Mouse (Mus musculus): ENCODE measurements around the gene Kif13a. TPM values are rescaled to one million over a fixed set of nuclear protein-coding genes. Genes with fewer than 3 reads are reported as not detected.

Kif13a gene
- total and polyA plus RNA-seq, 3 experiments = 1.2 to 1.7 TPM; not detected in 1

GRCm38 (mm10) chr13:46858143-46858834, 71.4 kb downstream of the Kif13a start:
- TF ChIP-seq ETS1 (IDR thresholded peaks at IDR 0.05; ENCODE audit: low read depth, low read length) (no peak), MXI1 (IDR thresholded peaks at IDR 0.05; ENCODE audit: low read depth, low read length) (no peak), CHD2 (IDR thresholded peaks at IDR 0.05; ENCODE audit: low read length) (no peak), CTCF (IDR thresholded peaks at IDR 0.05 in 2 of 3, conservative IDR thresholded peaks at IDR 0.05 in 1 of 3; ENCODE audit: control insufficient read depth in 1 of 3, insufficient read depth in 1 of 3, low read depth in 2 of 3, low read length in 3 of 3, poor library complexity in 1 of 3, severe bottlenecking in 1 of 3) (no peak), SMC3 (IDR thresholded peaks at IDR 0.05; ENCODE audit: low read depth, low read length) (no peak), MEF2A (IDR thresholded peaks at IDR 0.05; ENCODE audit: extremely low read depth, insufficient replicate concordance, low read depth, low read length, poor library complexity, severe bottlenecking) (no peak), RAD21 (IDR thresholded peaks at IDR 0.05; ENCODE audit: low read depth, low read length) (no peak), ELF1 (IDR thresholded peaks at IDR 0.05; ENCODE audit: low read depth, low read length) (no peak), NELFE (IDR thresholded peaks at IDR 0.05; ENCODE audit: low read depth, low read length) (no peak), UBTF (IDR thresholded peaks at IDR 0.05; ENCODE audit: borderline replicate concordance, insufficient read depth, low read depth, low read length) (no peak)
- Histone ChIP-seq H3K79me2 (ENCODE audit: control insufficient read depth, insufficient read depth, low read length, poor library complexity) (no peaks in the 10 kb centered on the region), H3K36me3 (ENCODE audit: control insufficient read depth in 1 of 2, insufficient read depth in 2 of 2, low read length in 2 of 2) (peaks cover 0 to 9% of the 10 kb centered on the region in 2 experiments; a peak in 2 of 4 replicates), H3K9ac (ENCODE audit: control insufficient read depth, low read depth, low read length, poor library complexity, severe bottlenecking) (no peak overlapping the region), H3K27ac (ENCODE audit: control insufficient read depth, low read depth, low read length) (no peak overlapping the region), H3K4me1 (ENCODE audit: control insufficient read depth in 1 of 2, insufficient read depth in 2 of 2, low read length in 2 of 2) (peaks cover under 1 to 14% of the 10 kb centered on the region in 2 experiments; a peak in 2 of 4 replicates), H3K9me3 (replicated peaks; ENCODE audit: insufficient read depth, low read length) (no peaks in the 10 kb centered on the region), H3K27me3 (ENCODE audit: control insufficient read depth in 1 of 2, insufficient read depth in 2 of 2, low read length in 2 of 2) (no peaks in the 10 kb centered on the region; a peak in 1 of 4 replicates), H3K4me3 (ENCODE audit: control insufficient read depth in 1 of 2, insufficient read depth in 1 of 2, low read depth in 2 of 2, low read length in 2 of 2) (no peak overlapping the region)
- no peak for DNase-seq (ENCODE audit: low read depth, low spot score)

- Histone ChIP-seq H3K4me1 (ENCODE audit: control insufficient read depth in 1 of 2, insufficient read depth in 2 of 2, low read length in 2 of 2) (peaks cover 0 to 2% of the 10 kb centered on the region in 2 experiments; a peak in 2 of 4 replicates), H3K27me3 (ENCODE audit: control insufficient read depth in 1 of 2, insufficient read depth in 2 of 2, low read length in 2 of 2) (no peaks in the 10 kb centered on the region; a peak in 1 of 4 replicates), H3K79me2 (ENCODE audit: control insufficient read depth, insufficient read depth, low read length, poor library complexity) (no peaks in the 10 kb centered on the region), H3K4me3 (ENCODE audit: control insufficient read depth in 1 of 2, insufficient read depth in 1 of 2, low read depth in 2 of 2, low read length in 2 of 2) (no peak overlapping the region), H3K9me3 (replicated peaks; ENCODE audit: insufficient read depth, low read length) (no peaks in the 10 kb centered on the region), H3K36me3 (ENCODE audit: control insufficient read depth in 1 of 2, insufficient read depth in 2 of 2, low read length in 2 of 2) (no peaks in the 10 kb centered on the region; a peak in 1 of 4 replicates), H3K27ac (ENCODE audit: control insufficient read depth, low read depth, low read length) (no peak overlapping the region), H3K9ac (ENCODE audit: control insufficient read depth, low read depth, low read length, poor library complexity, severe bottlenecking) (no peak overlapping the region)
- no peak for TF ChIP-seq MXI1 (IDR thresholded peaks at IDR 0.05; ENCODE audit: low read depth, low read length)
- no peak for TF ChIP-seq ZNF384 (IDR thresholded peaks at IDR 0.05; ENCODE audit: low read depth, low read length)
- no peak for TF ChIP-seq HCFC1 (IDR thresholded peaks at IDR 0.05; ENCODE audit: low read depth, low read length)
- TF ChIP-seq RAD21 (IDR thresholded peaks at IDR 0.05; ENCODE audit: low read depth, low read length) = no peak
- TF ChIP-seq CHD2 (IDR thresholded peaks at IDR 0.05; ENCODE audit: low read length) = no peak
- no peak for TF ChIP-seq ELF1 (IDR thresholded peaks at IDR 0.05; ENCODE audit: low read depth, low read length)
- TF ChIP-seq ZC3H11A (IDR thresholded peaks at IDR 0.05; ENCODE audit: low read depth, low read length) = no peak
- no peak for TF ChIP-seq SIN3A (IDR thresholded peaks at IDR 0.05; ENCODE audit: low read length)
- no peak for TF ChIP-seq MYC (IDR thresholded peaks at IDR 0.05; ENCODE audit: low read depth, low read length)
- no peak for TF ChIP-seq CTCF (IDR thresholded peaks at IDR 0.05 in 2 of 3, conservative IDR thresholded peaks at IDR 0.05 in 1 of 3; ENCODE audit: control insufficient read depth in 1 of 3, insufficient read depth in 1 of 3, low read depth in 2 of 3, low read length in 3 of 3, poor library complexity in 1 of 3, severe bottlenecking in 1 of 3)
- TF ChIP-seq MAZ (IDR thresholded peaks at IDR 0.05; ENCODE audit: low read depth, low read length) = no peak
- no peak for TF ChIP-seq E2F4 (IDR thresholded peaks at IDR 0.05; ENCODE audit: borderline replicate concordance, low read depth, low read length)
- TF ChIP-seq POLR2AphosphoS5 (IDR thresholded peaks at IDR 0.05; ENCODE audit: borderline replicate concordance, low read depth, low read length) = no peak
- no peak for TF ChIP-seq KAT2A (conservative IDR thresholded peaks at IDR 0.05; ENCODE audit: low read depth, low read length)
- TF ChIP-seq SMC3 (IDR thresholded peaks at IDR 0.05; ENCODE audit: low read depth, low read length) = no peak
- no peak for TF ChIP-seq MYB (IDR thresholded peaks at IDR 0.05; ENCODE audit: low read depth, low read length)
- TF ChIP-seq ETS1 (IDR thresholded peaks at IDR 0.05; ENCODE audit: low read depth, low read length) = no peak
- TF ChIP-seq GATA1 (IDR thresholded peaks at IDR 0.05; ENCODE audit: low read depth, low read length) = no peak
- no peak for TF ChIP-seq ZMIZ1 (IDR thresholded peaks at IDR 0.05; ENCODE audit: low read depth, low read length)
- no peak for DNase-seq (ENCODE audit: low read depth, low spot score)
Observed at GRCm38 (mm10) chr13:46854456-46854855, 75.2 kb downstream of the Kif13a start.

All from MEL (cell line).